Mouse (Mus musculus) olfactory bulb, adult 2 months (tissue): Measurements from ENCODE around the gene Fam136a.

Experiments used
- CTCF ChIP-seq: fragments of 200-500 bp; IDR thresholded peaks from 2 replicates; pipeline ENCODE4 v1.5.1; 2012; ENCODE audit warnings: low read depth, mild to moderate bottlenecking, low read length, moderate library complexity; ENCODE audit not compliant: insufficient read depth
- POLR2A ChIP-seq: fragments of 200-500 bp; IDR thresholded peaks from 2 replicates; pipeline ENCODE4 v1.6.1; 2012; ENCODE audit warnings: mild to moderate bottlenecking, low read depth, low read length, moderate library complexity; ENCODE audit not compliant: insufficient read depth

DNA sequence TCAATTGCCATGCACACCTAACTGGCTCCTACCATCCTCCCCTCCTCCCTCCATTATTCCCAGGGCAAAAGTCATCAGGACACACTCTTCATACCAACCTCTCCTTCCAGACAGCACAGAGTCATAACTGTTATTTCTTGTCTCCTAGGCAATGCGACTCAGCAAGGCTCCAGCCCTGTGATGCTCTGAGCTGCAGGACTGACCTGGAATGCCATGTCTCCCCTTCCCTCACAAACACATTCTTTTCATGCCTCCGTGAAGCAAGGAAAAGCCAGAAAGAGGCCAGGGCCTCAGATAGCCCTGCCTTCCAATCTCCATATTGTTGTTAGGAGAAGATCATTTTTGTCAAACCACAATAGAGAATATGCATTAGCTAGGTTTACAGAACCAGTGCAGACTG is 19.4 kb upstream of the Fam136a start:
- TF ChIP-seq CTCF (no peak), POLR2A (no peak)
